Mouse (Mus musculus): Measurements from ENCODE around the gene Tmem72. TPM values are rescaled to one million over a fixed set of nuclear protein-coding genes. Genes with fewer than 3 reads are reported as not detected.

Gene Tmem72
- polyA plus RNA-seq, 1 experiment from 2014 or later: 0.01 TPM

- TF ChIP-seq CTCF (IDR thresholded peaks at IDR 0.05): no peak
- no peak for TF ChIP-seq EP300 (IDR thresholded peaks at IDR 0.05)
- ATAC-seq: no peak
- H3K4me3 ChIP-seq (ENCODE audit: low read depth, low read length): no peak overlapping the region
- no peaks in the 10 kb centered on the region for H3K27me3 ChIP-seq (replicated peaks; ENCODE audit: insufficient read depth, low read length)
- no peak overlapping the region for H3K4me2 ChIP-seq (replicated peaks; ENCODE audit: low read depth, low read length)
- no peaks in the 10 kb centered on the region for H3K4me1 ChIP-seq (ENCODE audit: insufficient read depth, low read depth, low read length)
- no peaks in the 10 kb centered on the region for H3K9me3 ChIP-seq (ENCODE audit: low read length)
- no peaks in the 10 kb centered on the region for H3K36me3 ChIP-seq (ENCODE audit: insufficient read depth, low read length)
- DNase-seq (ENCODE audit: low spot score): no peak
- no peak overlapping the region for H3K9ac ChIP-seq (replicated peaks; ENCODE audit: low read depth)
- H3K27ac ChIP-seq (ENCODE audit: low read length): no peak overlapping the region
- WGBS: 68% methylated on average over 3 of the region's 3 CpGs
Measured at GRCm38 (mm10) chr6:116694346-116694745, 22.4 kb downstream of the Tmem72 start.

DNA sequence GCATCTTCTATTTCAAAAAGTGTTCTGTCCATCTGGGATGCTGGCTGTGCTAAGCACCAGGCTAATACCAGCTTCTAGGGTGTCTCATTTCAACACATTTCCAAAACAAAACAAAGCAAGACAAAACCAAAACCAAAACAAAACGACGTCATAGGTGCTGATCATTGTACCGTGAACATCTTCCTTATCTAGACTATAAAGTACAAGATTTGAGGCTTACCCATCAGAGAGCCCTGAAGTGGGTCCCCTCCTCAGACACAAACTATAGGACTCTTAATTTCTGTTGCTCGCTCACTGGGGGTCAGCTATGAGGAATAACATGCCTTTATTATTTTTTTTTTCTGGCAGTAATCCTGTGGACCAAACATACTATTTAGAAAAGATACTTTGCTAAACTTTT is 23.1 kb downstream of the Tmem72 start:
- no peak overlapping the region for H3K4me2 ChIP-seq (replicated peaks; ENCODE audit: low read depth, low read length)
- H3K4me3 ChIP-seq (ENCODE audit: low read depth, low read length): no peak overlapping the region
- H3K4me1 ChIP-seq (ENCODE audit: insufficient read depth, low read depth, low read length): no peaks in the 10 kb centered on the region
- H3K9ac ChIP-seq (replicated peaks; ENCODE audit: low read depth): no peak overlapping the region
- WGBS: 79% methylated on average over 4 of the region's 4 CpGs
- DNase-seq (ENCODE audit: low spot score): no peak
- no peaks in the 10 kb centered on the region for H3K27me3 ChIP-seq (replicated peaks; ENCODE audit: insufficient read depth, low read length)
- ATAC-seq: no peak
- no peak for TF ChIP-seq EP300 (IDR thresholded peaks at IDR 0.05)
- TF ChIP-seq CTCF (IDR thresholded peaks at IDR 0.05): no peak
- no peak overlapping the region for H3K27ac ChIP-seq (ENCODE audit: low read length)
- H3K36me3 ChIP-seq (ENCODE audit: insufficient read depth, low read length): no peaks in the 10 kb centered on the region
- no peaks in the 10 kb centered on the region for H3K9me3 ChIP-seq (ENCODE audit: low read length)

- H3K27ac ChIP-seq (ENCODE audit: low read length): no peak overlapping the region
- TF ChIP-seq EP300 (IDR thresholded peaks at IDR 0.05): peak; percentile 83
- no peak for TF ChIP-seq CTCF (IDR thresholded peaks at IDR 0.05)
- H3K36me3 ChIP-seq (ENCODE audit: insufficient read depth, low read length): no peaks in the 10 kb centered on the region
- no peak overlapping the region for H3K4me3 ChIP-seq (ENCODE audit: low read depth, low read length)
- H3K4me1 ChIP-seq (ENCODE audit: insufficient read depth, low read depth, low read length): no peaks in the 10 kb centered on the region
- no peaks in the 10 kb centered on the region for H3K9me3 ChIP-seq (ENCODE audit: low read length)
- no peak overlapping the region for H3K4me2 ChIP-seq (replicated peaks; ENCODE audit: low read depth, low read length)
- H3K9ac ChIP-seq (replicated peaks; ENCODE audit: low read depth): no peak overlapping the region
- 8% methylated on average over 6 of the region's 6 CpGs for WGBS
- DNase-seq (ENCODE audit: low spot score): peak; percentile 73
- H3K27me3 ChIP-seq (replicated peaks; ENCODE audit: insufficient read depth, low read length): no peaks in the 10 kb centered on the region
- ATAC-seq: peak; percentile 86
Measured at GRCm38 (mm10) chr6:116682317-116682716, 34.4 kb downstream of the Tmem72 start.

DNA sequence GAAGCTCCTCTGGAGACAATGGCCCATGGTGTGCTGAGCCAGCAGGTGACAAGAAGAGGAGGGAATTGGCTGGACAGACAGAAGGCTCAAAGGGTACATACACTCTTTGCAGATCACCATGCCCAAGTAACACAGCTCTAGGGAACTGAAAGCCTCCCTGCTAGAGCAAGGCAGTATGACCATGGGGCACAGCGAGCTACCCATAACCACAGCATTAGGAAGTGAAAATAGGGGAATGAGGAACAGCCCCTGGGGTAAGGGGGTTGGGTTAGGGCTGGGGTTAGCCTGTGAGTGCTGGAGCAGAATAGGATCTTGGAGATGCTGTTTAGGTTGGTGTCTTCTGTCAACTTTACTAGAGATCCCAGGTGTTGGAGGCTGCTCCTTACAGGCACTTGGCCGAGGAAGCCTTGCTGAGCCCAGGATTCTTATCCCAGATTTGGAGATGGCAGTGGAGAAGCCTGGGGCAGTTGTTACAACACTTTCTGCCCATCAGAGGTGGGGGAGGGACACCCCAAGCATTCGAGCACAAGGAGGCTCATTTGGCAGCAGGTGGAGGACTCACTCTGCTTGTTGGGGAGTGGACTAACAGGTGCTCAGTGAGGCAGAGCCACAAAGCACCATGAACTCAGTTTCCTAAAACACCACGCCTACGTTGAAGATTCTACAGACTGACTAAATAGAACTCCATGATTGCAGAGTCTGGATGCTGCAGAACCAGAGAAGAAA is 37.0 kb downstream of the Tmem72 start:
- Histone ChIP-seq H3K4me1 (ENCODE audit: insufficient read depth, low read depth, low read length) (no peaks in the 10 kb centered on the region), H3K36me3 (ENCODE audit: insufficient read depth, low read length) (no peaks in the 10 kb centered on the region), H3K27ac (ENCODE audit: low read length) (no peak overlapping the region), H3K4me3 (ENCODE audit: low read depth, low read length) (no peak overlapping the region), H3K4me2 (replicated peaks; ENCODE audit: low read depth, low read length) (no peak overlapping the region), H3K9me3 (ENCODE audit: low read length) (no peaks in the 10 kb centered on the region), H3K9ac (replicated peaks; ENCODE audit: low read depth) (no peak overlapping the region), H3K27me3 (replicated peaks; ENCODE audit: insufficient read depth, low read length) (no peaks in the 10 kb centered on the region)
- peak; percentile 21 for DNase-seq (ENCODE audit: low spot score)
- ATAC-seq: no peak; the same call in 1 of the 2 replicates
- no peak for TF ChIP-seq EP300 (IDR thresholded peaks at IDR 0.05)
- TF ChIP-seq CTCF (IDR thresholded peaks at IDR 0.05): no peak
- WGBS: 58% methylated on average over 5 of the region's 5 CpGs

DNA sequence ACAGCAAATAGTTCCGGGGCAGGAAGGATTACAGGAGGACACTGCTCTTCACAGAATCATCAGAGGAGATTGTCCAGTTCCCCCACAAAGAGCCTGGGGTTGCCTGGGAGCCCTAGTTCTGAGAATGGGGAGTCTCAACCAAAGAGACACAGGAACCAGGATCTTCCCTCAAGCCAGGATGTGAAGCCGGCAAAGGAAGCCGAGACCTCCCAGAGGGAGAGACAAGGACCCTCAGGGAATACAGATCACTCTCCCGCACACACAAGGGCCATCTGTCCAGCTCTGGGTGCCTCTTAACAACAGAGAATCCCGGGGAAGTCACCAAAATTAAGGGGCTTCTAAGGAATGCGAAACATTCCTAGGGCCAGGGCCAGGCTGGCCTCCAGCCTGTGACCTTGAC is 39.4 kb downstream of the Tmem72 start:
- Histone ChIP-seq H3K27ac (ENCODE audit: low read length) (no peak overlapping the region), H3K4me1 (ENCODE audit: insufficient read depth, low read depth, low read length) (peaks cover 10% of the 10 kb centered on the region; the same call in 1 of the 2 replicates), H3K9ac (replicated peaks; ENCODE audit: low read depth) (no peak overlapping the region), H3K4me2 (replicated peaks; ENCODE audit: low read depth, low read length) (no peak overlapping the region), H3K27me3 (replicated peaks; ENCODE audit: insufficient read depth, low read length) (no peaks in the 10 kb centered on the region), H3K36me3 (ENCODE audit: insufficient read depth, low read length) (no peaks in the 10 kb centered on the region), H3K4me3 (ENCODE audit: low read depth, low read length) (no peak overlapping the region), H3K9me3 (ENCODE audit: low read length) (no peaks in the 10 kb centered on the region)
- DNase-seq (ENCODE audit: low spot score): no peak
- 49% methylated on average over 6 of the region's 6 CpGs for WGBS
- no peak for ATAC-seq
- TF ChIP-seq CTCF (IDR thresholded peaks at IDR 0.05) (no peak), EP300 (IDR thresholded peaks at IDR 0.05) (no peak)

- Histone ChIP-seq H3K4me2 (replicated peaks; ENCODE audit: low read depth, low read length) (no peak overlapping the region), H3K9ac (replicated peaks; ENCODE audit: low read depth) (no peak overlapping the region), H3K27ac (ENCODE audit: low read length) (no peak overlapping the region), H3K36me3 (ENCODE audit: insufficient read depth, low read length) (no peaks in the 10 kb centered on the region), H3K9me3 (ENCODE audit: low read length) (no peaks in the 10 kb centered on the region), H3K4me1 (ENCODE audit: insufficient read depth, low read depth, low read length) (peaks cover 10% of the 10 kb centered on the region; the same call in 1 of the 2 replicates), H3K27me3 (replicated peaks; ENCODE audit: insufficient read depth, low read length) (no peaks in the 10 kb centered on the region), H3K4me3 (ENCODE audit: low read depth, low read length) (no peak overlapping the region)
- TF ChIP-seq EP300 (IDR thresholded peaks at IDR 0.05) (no peak), CTCF (IDR thresholded peaks at IDR 0.05) (no peak)
- peak; percentile 14 for DNase-seq (ENCODE audit: low spot score)
- 53% methylated on average over 10 of the region's 10 CpGs for WGBS
- no peak for ATAC-seq
Measured at GRCm38 (mm10) chr6:116676355-116676913, 40.3 kb downstream of the Tmem72 start.
